Mouse (Mus musculus): ENCODE measurements at regions not wholly inside any gene's neighbourhood (a gene's known extent, or its start where the extent isn't known, plus 50 kb on each side); places are given as distances from the start of the nearest gene placed in this dataset.

GRCm38 (mm10) chr2:74993802-74994201, 168.2 kb downstream of the Mtx2 start:
- TF ChIP-seq MAX (IDR thresholded peaks at IDR 0.05; ENCODE audit: low read length), result no peak
- TF ChIP-seq MEF2A (IDR thresholded peaks at IDR 0.05; ENCODE audit: borderline replicate concordance, low read depth, low read length), result no peak
- no peak for TF ChIP-seq ZKSCAN1 (IDR thresholded peaks at IDR 0.05; ENCODE audit: borderline replicate concordance, low read depth, low read length)
- no peak for TF ChIP-seq NELFE (IDR thresholded peaks at IDR 0.05; ENCODE audit: low read depth, low read length)
- no peak for TF ChIP-seq MAFK (IDR thresholded peaks at IDR 0.05; ENCODE audit: insufficient replicate concordance, low read length)
- no peak for TF ChIP-seq USF1 (IDR thresholded peaks at IDR 0.05; ENCODE audit: low read depth, low read length)
- TF ChIP-seq ZMIZ1 (IDR thresholded peaks at IDR 0.05; ENCODE audit: low read depth, low read length), result no peak
- TF ChIP-seq BHLHE40 (IDR thresholded peaks at IDR 0.05; ENCODE audit: low read depth, low read length), result no peak
- TF ChIP-seq MXI1 (IDR thresholded peaks at IDR 0.05; ENCODE audit: low read depth, low read length), result no peak
- no peak for TF ChIP-seq JUN (IDR thresholded peaks at IDR 0.05; ENCODE audit: insufficient read depth, low read depth, low read length)
- TF ChIP-seq ZC3H11A (IDR thresholded peaks at IDR 0.05; ENCODE audit: low read depth, low read length), result no peak
- TF ChIP-seq TCF12 (IDR thresholded peaks at IDR 0.05; ENCODE audit: low read depth, low read length), result no peak
- TF ChIP-seq RCOR1 (conservative IDR thresholded peaks at IDR 0.05; ENCODE audit: low read depth, low read length), result no peak
- TF ChIP-seq NRF1 (IDR thresholded peaks at IDR 0.05; ENCODE audit: low read depth, low read length), result no peak
- TF ChIP-seq SIN3A (IDR thresholded peaks at IDR 0.05; ENCODE audit: low read length), result no peak
- TF ChIP-seq UBTF (IDR thresholded peaks at IDR 0.05; ENCODE audit: low read depth, low read length), result no peak
- TF ChIP-seq E2F4 (IDR thresholded peaks at IDR 0.05; ENCODE audit: insufficient replicate concordance, low read depth, low read length), result no peak
- TF ChIP-seq KAT2A (IDR thresholded peaks at IDR 0.05; ENCODE audit: insufficient replicate concordance, low read length), result no peak
- no peak for TF ChIP-seq POLR2AphosphoS2 (IDR thresholded peaks at IDR 0.05; ENCODE audit: low read depth, low read length)
- no peaks in the 10 kb centered on the region for H3K36me3 ChIP-seq (replicated peaks in 1 of 2; ENCODE audit: control insufficient read depth in 1 of 2, insufficient read depth in 1 of 2, low read length in 1 of 2)
- H3K27me3 ChIP-seq (replicated peaks), result no peaks in the 10 kb centered on the region
- in situ Hi-C loops (cut with MboI; ENCODE audit: low pct_ligation_motif_present, low pct_unique_long_range_greater_than_20kb, low sequenced_read_pairs) (no loop called here), dilution Hi-C loops (cut with MboI; ENCODE audit: extremely low pct_ligation_motif_present, extremely low pct_unique_long_range_greater_than_20kb, low sequenced_read_pairs) (no loop called here)
- no peak overlapping the region for H3K4me3 ChIP-seq (replicated peaks in 1 of 3; ENCODE audit: low read depth in 2 of 3, low read length in 2 of 3, poor library complexity in 1 of 3)
- H3K9me3 ChIP-seq (replicated peaks; ENCODE audit: low read length), result no peaks in the 10 kb centered on the region
- no peak overlapping the region for H3K27ac ChIP-seq (ENCODE audit: insufficient read depth, low read depth)
- no peak overlapping the region for H3K4me2 ChIP-seq (ENCODE audit: insufficient read depth, low read depth, poor library complexity, severe bottlenecking)
- no peaks in the 10 kb centered on the region for H3K79me2 ChIP-seq (replicated peaks; ENCODE audit: control insufficient read depth, extremely low read depth, insufficient read depth, poor library complexity, severe bottlenecking)
- peaks cover 0 to 38% of the 10 kb centered on the region in 2 experiments; a peak in 2 of 4 replicates for H3K4me1 ChIP-seq (ENCODE audit: control insufficient read depth in 1 of 2, insufficient read depth in 2 of 2)
- H3K9ac ChIP-seq (ENCODE audit: insufficient read depth, low read depth), result no peak overlapping the region
- no peak for DNase-seq (ENCODE audit: extremely low read depth)

GRCm38 (mm10) chr2:74994998-74995397, 169.4 kb downstream of the Mtx2 start:
- H3K4me1 ChIP-seq (ENCODE audit: control insufficient read depth in 1 of 2, insufficient read depth in 2 of 2), result peaks cover 5 to 50% of the 10 kb centered on the region in 2 experiments; a peak in 3 of 4 replicates
- no peak overlapping the region for H3K9ac ChIP-seq (ENCODE audit: insufficient read depth, low read depth)
- dilution Hi-C loops (cut with MboI; ENCODE audit: extremely low pct_ligation_motif_present, extremely low pct_unique_long_range_greater_than_20kb, low sequenced_read_pairs) (no loop called here), in situ Hi-C loops (cut with MboI; ENCODE audit: low pct_ligation_motif_present, low pct_unique_long_range_greater_than_20kb, low sequenced_read_pairs) (no loop called here)
- no peaks in the 10 kb centered on the region for H3K79me2 ChIP-seq (replicated peaks; ENCODE audit: control insufficient read depth, extremely low read depth, insufficient read depth, poor library complexity, severe bottlenecking)
- H3K27ac ChIP-seq (ENCODE audit: insufficient read depth, low read depth), result no peak overlapping the region
- no peaks in the 10 kb centered on the region for H3K36me3 ChIP-seq (replicated peaks in 1 of 2; ENCODE audit: control insufficient read depth in 1 of 2, insufficient read depth in 1 of 2, low read length in 1 of 2)
- no peak overlapping the region for H3K4me2 ChIP-seq (ENCODE audit: insufficient read depth, low read depth, poor library complexity, severe bottlenecking)
- no peak for DNase-seq (ENCODE audit: extremely low read depth)
- H3K9me3 ChIP-seq (replicated peaks; ENCODE audit: low read length), result no peaks in the 10 kb centered on the region
- H3K27me3 ChIP-seq (replicated peaks), result no peaks in the 10 kb centered on the region
- TF ChIP-seq IRF4 (IDR thresholded peaks at IDR 0.05; ENCODE audit: low read depth, low read length) (no peak), BHLHE40 (IDR thresholded peaks at IDR 0.05; ENCODE audit: low read depth, low read length) (peak; percentile 64)
- H3K4me3 ChIP-seq (replicated peaks in 1 of 3; ENCODE audit: low read depth in 2 of 3, low read length in 2 of 3, poor library complexity in 1 of 3), result no peak overlapping the region
